11 mouse cellular contexts compared by ENCODE assay signal in the genomic region with DNA sequence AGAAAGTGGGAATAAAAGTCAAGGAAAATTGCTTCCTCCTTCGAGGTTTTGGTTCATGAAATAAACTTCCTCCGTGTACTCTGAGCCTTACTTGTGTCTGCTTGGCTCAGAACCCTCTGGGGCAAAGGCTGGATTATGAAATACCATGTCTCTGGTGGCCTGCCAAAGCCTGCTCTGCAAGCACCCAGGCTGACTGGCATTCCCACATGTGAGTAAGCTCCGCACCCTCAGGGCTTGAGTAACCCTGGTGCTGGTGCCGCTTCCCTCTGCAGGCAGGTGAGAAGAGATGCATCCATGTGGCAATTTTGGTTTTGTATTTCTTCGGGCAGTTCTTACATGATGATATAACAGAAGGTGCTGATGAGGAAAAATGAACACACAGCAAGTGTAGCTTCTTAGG.
DNase-seq lines count a peak whose midpoint lies in the region; ATAC-seq and TF ChIP-seq lines count a peak whose summit lies in the region.
"Had no signal": no experiment of that assay in that cellular context is flagged by ENCODE, and none has a peak within 500 bp of the region (broad histone marks: within the 10 kb centered on the region; RNA-seq: fewer than 3 reads in every experiment).

No protein-coding gene starts in this region.

- no peak for ATAC-seq in lung, embryonic 14.5 days (ENCODE audit: insufficient read depth)
- no peak for ATAC-seq in midbrain, embryonic 15.5 days (replicated peaks)
- no peak for ATAC-seq in forebrain, embryonic 15.5 days (replicated peaks)

- H3K27ac ChIP-seq in liver, adult 2 months (replicated peaks; ENCODE audit: insufficient read depth, low read depth, low read length): no peak overlapping the region
- no peak overlapping the region for H3K27ac ChIP-seq in lung, embryonic 14.5 days (ENCODE audit: low read depth)
- H3K27ac ChIP-seq in midbrain, embryonic 15.5 days: no peak overlapping the region
- no peak overlapping the region for H3K27ac ChIP-seq in forebrain, embryonic 15.5 days (replicated peaks)
- H3K27ac ChIP-seq: limb, embryonic 10.5 days; stomach, embryonic 15.5 days had no signal

- H3K79me2 ChIP-seq in liver, adult 2 months (ENCODE audit: control insufficient read depth, insufficient read depth, low read length): no peaks in the 10 kb centered on the region

- H3K9ac ChIP-seq in liver, adult 2 months (ENCODE audit: low read depth, low read length): no peak overlapping the region
- H3K9ac ChIP-seq in lung, embryonic 14.5 days: no peak overlapping the region
- no peak overlapping the region for H3K9ac ChIP-seq in midbrain, embryonic 15.5 days
- H3K9ac ChIP-seq in forebrain, embryonic 15.5 days (replicated peaks): no peak overlapping the region
- H3K9ac ChIP-seq: stomach, embryonic 15.5 days had no signal

- intact Hi-C loops in gastrocnemius, postnatal 14 days (cut with DNase I; ENCODE audit: low total_unique reads): no loop called here

- H3K4me3 ChIP-seq in liver, adult 2 months (ENCODE audit: insufficient read depth, low read depth, low read length): no peak overlapping the region
- no peak overlapping the region for H3K4me3 ChIP-seq in lung, embryonic 14.5 days (ENCODE audit: low read depth, low read length)
- H3K4me3 ChIP-seq in midbrain, embryonic 15.5 days: no peak overlapping the region
- no peak overlapping the region for H3K4me3 ChIP-seq in forebrain, embryonic 15.5 days
- H3K4me3 ChIP-seq: limb, embryonic 10.5 days; stomach, embryonic 15.5 days had no signal

- H3K27me3 ChIP-seq in liver, adult 2 months (ENCODE audit: control insufficient read depth, insufficient read depth, low read length): no peaks in the 10 kb centered on the region
- no peaks in the 10 kb centered on the region for H3K27me3 ChIP-seq in lung, embryonic 14.5 days (ENCODE audit: insufficient read depth, low read length)
- no peaks in the 10 kb centered on the region for H3K27me3 ChIP-seq in midbrain, embryonic 15.5 days (replicated peaks)
- H3K27me3 ChIP-seq in forebrain, embryonic 15.5 days: no peaks in the 10 kb centered on the region
- H3K27me3 ChIP-seq: stomach, embryonic 15.5 days had no signal

- no peak overlapping the region for H3K4me2 ChIP-seq in lung, embryonic 14.5 days
- no peak overlapping the region for H3K4me2 ChIP-seq in midbrain, embryonic 15.5 days
- H3K4me2 ChIP-seq in forebrain, embryonic 15.5 days (replicated peaks): no peak overlapping the region
- H3K4me2 ChIP-seq: stomach, embryonic 15.5 days had no signal

- TF ChIP-seq CTCF in liver, adult 2 months (IDR thresholded peaks at IDR 0.05; ENCODE audit: low read depth, low read length): peak; percentile 69
- peak; percentile 2; the same call in 1 of the 2 replicates for TF ChIP-seq CTCF in lung, embryonic 14.5 days (IDR thresholded peaks at IDR 0.05; ENCODE audit: low read depth)

- WGBS in liver, adult 2 months: 20% methylated on average over 5 of the region's 5 CpGs
- WGBS in lung, embryonic 14.5 days: 66% methylated on average over 5 of the region's 5 CpGs
- 83% methylated on average over 5 of the region's 5 CpGs for WGBS in midbrain, embryonic 15.5 days
- WGBS in forebrain, embryonic 15.5 days: 73% methylated on average over 5 of the region's 5 CpGs

- no peak for TF ChIP-seq POLR2A in liver, adult 2 months (IDR thresholded peaks at IDR 0.05; ENCODE audit: extremely low read depth, insufficient read depth, low read length)

- no peaks in the 10 kb centered on the region for H3K36me3 ChIP-seq in liver, adult 2 months (ENCODE audit: control insufficient read depth, insufficient read depth, low read length)
- H3K36me3 ChIP-seq in lung, embryonic 14.5 days (ENCODE audit: insufficient read depth): no peaks in the 10 kb centered on the region
- no peaks in the 10 kb centered on the region for H3K36me3 ChIP-seq in midbrain, embryonic 15.5 days (replicated peaks)
- H3K36me3 ChIP-seq in forebrain, embryonic 15.5 days: no peaks in the 10 kb centered on the region
- H3K36me3 ChIP-seq: limb, embryonic 10.5 days; stomach, embryonic 15.5 days had no signal

- no peaks in the 10 kb centered on the region for H3K9me3 ChIP-seq in lung, embryonic 14.5 days (ENCODE audit: low read depth, low read length)
- H3K9me3 ChIP-seq in midbrain, embryonic 15.5 days: no peaks in the 10 kb centered on the region
- no peaks in the 10 kb centered on the region for H3K9me3 ChIP-seq in forebrain, embryonic 15.5 days
- H3K9me3 ChIP-seq: limb, embryonic 10.5 days; stomach, embryonic 15.5 days had no signal

- H3K4me1 ChIP-seq in liver, adult 2 months (ENCODE audit: control insufficient read depth, insufficient read depth, low read length): no peaks in the 10 kb centered on the region
- no peaks in the 10 kb centered on the region for H3K4me1 ChIP-seq in lung, embryonic 14.5 days (ENCODE audit: insufficient read depth)
- H3K4me1 ChIP-seq in midbrain, embryonic 15.5 days: no peaks in the 10 kb centered on the region
- H3K4me1 ChIP-seq in forebrain, embryonic 15.5 days: no peaks in the 10 kb centered on the region
- H3K4me1 ChIP-seq: stomach, embryonic 15.5 days had no signal

- DNase-seq in liver, adult 2 months (ENCODE audit: extremely low read depth, low read depth, low spot score): peak; percentile 97
- no peak for DNase-seq in liver
- peak; percentile 58 for DNase-seq in gastrocnemius, postnatal 14 days
- peak; percentile 27 for DNase-seq in lung, embryonic 14.5 days
- peak; percentile 82 to 89 for DNase-seq in urinary bladder, postnatal 36 days (ENCODE audit: low spot score in 2 of 2)
- no peak for DNase-seq in layer of hippocampus, postnatal 10 days (ENCODE audit: low spot score in 2 of 2)
- DNase-seq: cerebellum, postnatal 10 days had no signal

Comparison
In these comparisons a context has a peak if more than half of its experiments do, and no peak if none do; other contexts are left out.
1. DNase-seq: peak in liver, adult 2 months (single experiment), gastrocnemius, postnatal 14 days (single experiment), lung, embryonic 14.5 days (single experiment) and urinary bladder, postnatal 36 days (2 of 2); none in liver (single experiment) and layer of hippocampus, postnatal 10 days (0 of 2).